Mouse (Mus musculus) olfactory bulb, adult 2 months (tissue): ENCODE data around the gene Tbc1d5.

ENCODE experiments used
- CTCF ChIP-seq: fragments of 200-500 bp; IDR thresholded peaks from 2 replicates; pipeline ENCODE4 v1.5.1; 2012; ENCODE audit warnings: low read depth, mild to moderate bottlenecking, low read length, moderate library complexity; ENCODE audit not compliant: insufficient read depth
- POLR2A ChIP-seq: fragments of 200-500 bp; IDR thresholded peaks from 2 replicates; pipeline ENCODE4 v1.6.1; 2012; ENCODE audit warnings: mild to moderate bottlenecking, low read depth, low read length, moderate library complexity; ENCODE audit not compliant: insufficient read depth

DNA sequence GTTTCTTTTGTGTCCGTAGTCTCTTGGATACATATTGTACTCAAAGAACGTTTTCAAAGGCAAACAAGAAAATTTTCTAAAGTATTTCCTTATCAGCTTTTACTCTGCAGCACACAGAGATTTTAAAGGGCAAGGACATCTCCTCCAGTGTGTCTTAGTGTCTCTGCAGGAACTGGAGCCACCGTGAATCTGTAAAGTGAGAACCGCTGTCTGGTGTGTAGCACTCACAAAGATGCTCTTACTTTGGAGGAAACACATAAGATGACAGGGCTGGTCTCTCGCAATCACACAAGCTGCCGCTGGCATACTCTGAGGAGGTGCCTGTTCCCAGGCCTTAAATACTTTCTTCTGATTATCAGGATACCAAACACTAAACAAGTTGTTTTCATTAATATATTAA lies 37.3 kb upstream of the Tbc1d5 start:
- TF ChIP-seq POLR2A, result no peak
- TF ChIP-seq CTCF, result no peak
